Comparison of ENCODE assay signal across 11 mouse cellular contexts in genomic region chr6:139586892-139587291, GRCm38 (mm10). TPM values are rescaled to one million over a fixed set of nuclear protein-coding genes. Genes with fewer than 3 reads are reported as not detected.
DNase-seq lines count a peak whose midpoint lies in the region; ATAC-seq lines count a peak whose summit lies in the region.
"Had no signal": no experiment of that assay in that cellular context is flagged by ENCODE, and none has a peak within 500 bp of the region (broad histone marks: within the 10 kb centered on the region; RNA-seq: fewer than 3 reads in every experiment).

Gene Pik3c2g (plus strand): TSS chr6:139587221.

- intact Hi-C loops in heart, postnatal 25 days (cut with DNase I), result no loop called here

- no peaks in the 10 kb centered on the region for H3K9me3 ChIP-seq in heart, embryonic 15.5 days (replicated peaks)
- H3K9me3 ChIP-seq in liver, embryonic 13.5 days (replicated peaks), result no peaks in the 10 kb centered on the region
- no peaks in the 10 kb centered on the region for H3K9me3 ChIP-seq in stomach, embryonic 15.5 days

- peaks cover 3% of the 10 kb centered on the region; the same call in 1 of the 2 replicates for H3K27me3 ChIP-seq in heart, embryonic 15.5 days
- no peaks in the 10 kb centered on the region for H3K27me3 ChIP-seq in liver, embryonic 13.5 days
- no peaks in the 10 kb centered on the region for H3K27me3 ChIP-seq in stomach, embryonic 15.5 days (replicated peaks)

- WGBS in heart, embryonic 15.5 days, result 8% methylated on average over 15 of the region's 15 CpGs
- 43% methylated on average over 15 of the region's 15 CpGs for WGBS in liver, embryonic 13.5 days (ENCODE audit: insufficient replicate concordance)
- WGBS in stomach, embryonic 15.5 days, result 27% methylated on average over 15 of the region's 15 CpGs

- DNase-seq in heart, postnatal 25 days (ENCODE audit: low spot score), result no peak
- DNase-seq in kidney, adult 9 months, result peak; percentile 29
- no peak for DNase-seq in liver, embryonic 13.5 days
- DNase-seq in adrenal gland, adult (ENCODE audit: inconsistent age in 2 of 2, low spot score in 1 of 2), result no peak
- DNase-seq: cerebellum, postnatal 36 days; gastrocnemius, postnatal 25 days had no signal

- H3K4me1 ChIP-seq in heart, embryonic 15.5 days (replicated peaks), result 0 out of 2 replicates have a peak, but pooled peaks cover 2% of the 10 kb centered on the region
- no peaks in the 10 kb centered on the region for H3K4me1 ChIP-seq in liver, embryonic 13.5 days (replicated peaks)
- H3K4me1 ChIP-seq in stomach, embryonic 15.5 days, result no peaks in the 10 kb centered on the region; the same call in 1 of the 2 replicates

- peak within 1 kb of the TSS; percentile 41 for H3K4me3 ChIP-seq in heart, embryonic 15.5 days
- H3K4me3 ChIP-seq in liver, embryonic 13.5 days (replicated peaks), result peak within 1 kb of the TSS; percentile 16
- H3K4me3 ChIP-seq in stomach, embryonic 15.5 days (replicated peaks), result peak within 1 kb of the TSS; percentile 17; the same call in 1 of the 2 replicates

- no peaks in the 10 kb centered on the region for H3K36me3 ChIP-seq in heart, embryonic 15.5 days
- no peaks in the 10 kb centered on the region for H3K36me3 ChIP-seq in liver, embryonic 13.5 days
- no peaks in the 10 kb centered on the region for H3K36me3 ChIP-seq in stomach, embryonic 15.5 days

- ATAC-seq in heart, embryonic 15.5 days (replicated peaks; ENCODE audit: insufficient number of reproducible peaks, insufficient read depth, low FRiP score, low read depth), result no peak
- ATAC-seq in liver, embryonic 13.5 days (ENCODE audit: low read depth), result peak; percentile 41
- peak; percentile 90 for ATAC-seq in stomach, embryonic 15.5 days (ENCODE audit: insufficient read depth, low FRiP score, low read depth)
- no peak for ATAC-seq in megakaryocyte, adult 5-6 weeks (ENCODE audit: poor library complexity, severe bottlenecking)
- ATAC-seq: inflammation-experienced regulatory T-cells, adult 6 months had no signal

- H3K27ac ChIP-seq in heart, embryonic 15.5 days, result no peak within 1 kb of the TSS
- peak within 1 kb of the TSS; percentile 34; the same call in 1 of the 2 replicates for H3K27ac ChIP-seq in liver, embryonic 13.5 days
- peak within 1 kb of the TSS; percentile 72; the same call in 1 of the 2 replicates for H3K27ac ChIP-seq in stomach, embryonic 15.5 days

- peak within 1 kb of the TSS; percentile 33; the same call in 1 of the 2 replicates for H3K9ac ChIP-seq in heart, embryonic 15.5 days
- no peak within 1 kb of the TSS for H3K9ac ChIP-seq in liver, embryonic 13.5 days
- H3K9ac ChIP-seq in stomach, embryonic 15.5 days, result no peak within 1 kb of the TSS

- peak within 1 kb of the TSS; percentile 68 for H3K4me2 ChIP-seq in heart, embryonic 15.5 days
- peak within 1 kb of the TSS; percentile 38 for H3K4me2 ChIP-seq in liver, embryonic 13.5 days
- H3K4me2 ChIP-seq in stomach, embryonic 15.5 days, result peak within 1 kb of the TSS; percentile 42

RNA-seq across cellular contexts. Expression of gene Pik3c2g, which starts in this region (rescaled TPM):
- 0.20 and 0.27 TPM in 2 replicates for polyA plus RNA-seq in heart, embryonic 15.5 days (2015; fragmentation: Nextera tagmentation; extraction: Ambion mirVana)
- not detected for total RNA-seq in heart, postnatal 25 days (2021)
- polyA plus RNA-seq in liver, embryonic 13.5 days (2015; fragmentation: Nextera tagmentation; extraction: Ambion mirVana), result 1.0 and 1.8 TPM in 2 replicates
- 2.6 and 3.5 TPM in 2 replicates for polyA plus RNA-seq in stomach, embryonic 15.5 days (2015; fragmentation: Nextera tagmentation; extraction: Ambion mirVana)
- total RNA-seq in megakaryocyte, adult 5-6 weeks (2015), result not detected in 2 replicates
- 0.07 TPM in 1 of 2 replicates, not detected in the other for total RNA-seq in megakaryocyte, adult 5-6 weeks (2017)
- total RNA-seq: gastrocnemius, postnatal 25 days; megakaryocyte-erythroid progenitor cell, adult 5-6 weeks had no signal

Comparison
In these comparisons a context has a peak if more than half of its experiments do, and no peak if none do; other contexts are left out.
1. ATAC-seq: peak in liver, embryonic 13.5 days (single experiment) and stomach, embryonic 15.5 days (single experiment); none in heart, embryonic 15.5 days (single experiment) and megakaryocyte, adult 5-6 weeks (single experiment).
2. Peak in every context shown above with its lines, with median percentiles within 50 percentile points of each other: H3K4me2 ChIP-seq and H3K4me3 ChIP-seq.